Mouse (Mus musculus) MEL (cell line): ENCODE data around the gene Pip4k2c. TPM values are rescaled to one million over a fixed set of nuclear protein-coding genes. Genes with fewer than 3 reads are reported as not detected.
A peak's percentile ranks its signal among the peaks of the same experiment; 100 is the strongest.

Experiments
- DNase-seq: peaks from one replicate; pipeline ENCODE4 v3.0.0; 2011; ENCODE audit warnings: low read depth, low spot score
- H3K27ac ChIP-seq: 2 replicates; pipeline ENCODE4 v1.5.1; 2012; ENCODE audit warnings: low read depth, mild to moderate bottlenecking, control low read depth, low read length, moderate library complexity; ENCODE audit not compliant: control insufficient read depth
- H3K27me3 ChIP-seq, 2 experiments: fragments of 150-350 bp in 1 of 2; sonication (generic) in 1 of 2; 2 replicates each; pipeline ENCODE4 v1.6.1; 2012; ENCODE audit warnings: low read length in 2 of 2, mild to moderate bottlenecking in 2 of 2, improper control_type of control experiment in 1 of 2, moderate library complexity in 1 of 2; ENCODE audit not compliant: insufficient read depth in 2 of 2, control insufficient read depth in 1 of 2
- H3K36me3 ChIP-seq, 2 experiments: 2 replicates each; pipeline ENCODE4 v1.6.1; 2012 to 2014; ENCODE audit warnings: low read length in 2 of 2, improper control_type of control experiment in 1 of 2, inconsistent platforms in 1 of 2, mild to moderate bottlenecking in 1 of 2; ENCODE audit not compliant: insufficient read depth in 2 of 2, control insufficient read depth in 1 of 2
- H3K4me1 ChIP-seq, 2 experiments: fragments of 150-350 bp in 1 of 2; sonication (generic) in 1 of 2; 2 replicates each; pipeline ENCODE4 v1.6.1; 2012; ENCODE audit warnings: low read length in 2 of 2, improper control_type of control experiment in 1 of 2, mild to moderate bottlenecking in 1 of 2; ENCODE audit not compliant: insufficient read depth in 2 of 2, control insufficient read depth in 1 of 2
- H3K4me3 ChIP-seq, 2 experiments: fragments of 150-350 bp in 1 of 2; sonication (generic) in 1 of 2; 2 replicates each; pipeline ENCODE4 v1.5.1; 2012; ENCODE audit warnings: low read depth in 2 of 2, low read length in 2 of 2, mild to moderate bottlenecking in 2 of 2, moderate library complexity in 2 of 2, control low read depth in 1 of 2, improper control_type of control experiment in 1 of 2; ENCODE audit not compliant: control insufficient read depth in 1 of 2, insufficient read depth in 1 of 2
- H3K79me2 ChIP-seq: 2 replicates; pipeline ENCODE4 v1.6.1; 2012; ENCODE audit warnings: mild to moderate bottlenecking, low read length, moderate library complexity; ENCODE audit not compliant: control insufficient read depth, poor library complexity, insufficient read depth
- H3K9ac ChIP-seq: 2 replicates; pipeline ENCODE4 v1.6.1; 2012; ENCODE audit warnings: low read depth, mild to moderate bottlenecking, control low read depth, low read length, moderate library complexity; ENCODE audit not compliant: control insufficient read depth, poor library complexity, severe bottlenecking
- H3K9me3 ChIP-seq: fragments of 150-350 bp; sonication (generic); replicated peaks from 2 replicates; pipeline ENCODE4 v1.6.1; 2012; ENCODE audit warnings: mild to moderate bottlenecking, low read length, improper control_type of control experiment, moderate library complexity; ENCODE audit not compliant: insufficient read depth
- BHLHE40 ChIP-seq: IDR thresholded peaks from 2 replicates; pipeline ENCODE4 v1.6.1; 2012; ENCODE audit warnings: low read depth, mild to moderate bottlenecking, inconsistent platforms, low read length, improper control_type of control experiment, borderline replicate concordance
- CHD2 ChIP-seq: IDR thresholded peaks from 2 replicates; pipeline ENCODE4 v1.6.1; 2011; ENCODE audit warnings: low read length, improper control_type of control experiment
- CTCF ChIP-seq, 3 experiments: IDR thresholded peaks in 2 of 3; conservative IDR thresholded peaks in 1 of 3; 2 replicates each; pipeline ENCODE4 v1.5.1; 2011 to 2012; ENCODE audit warnings: low read length in 3 of 3, low read depth in 2 of 3, mild to moderate bottlenecking in 2 of 3, improper control_type of control experiment in 1 of 3, inconsistent platforms in 1 of 3, mixed read lengths in 1 of 3, moderate library complexity in 1 of 3; ENCODE audit not compliant: control insufficient read depth in 1 of 3, insufficient read depth in 1 of 3, poor library complexity in 1 of 3, severe bottlenecking in 1 of 3
- E2F4 ChIP-seq: IDR thresholded peaks from 2 replicates; pipeline ENCODE4 v1.6.1; 2011; ENCODE audit warnings: low read depth, low read length, improper control_type of control experiment, borderline replicate concordance
- ELF1 ChIP-seq: IDR thresholded peaks from 2 replicates; pipeline ENCODE4 v1.6.1; 2014; ENCODE audit warnings: low read depth, mild to moderate bottlenecking, inconsistent platforms, low read length, improper control_type of control experiment, moderate library complexity
- EP300 ChIP-seq, 2 experiments: IDR thresholded peaks; 2 replicates each; pipeline ENCODE4 v1.6.1; 2011; ENCODE audit warnings: improper control_type of control experiment in 2 of 2, low read length in 2 of 2, low read depth in 1 of 2, mild to moderate bottlenecking in 1 of 2
- GABPA ChIP-seq: IDR thresholded peaks from 2 replicates; pipeline ENCODE4 v1.6.1; 2012; ENCODE audit warnings: low read depth, mild to moderate bottlenecking, inconsistent platforms, low read length, improper control_type of control experiment, moderate library complexity
- HCFC1 ChIP-seq: IDR thresholded peaks from 2 replicates; pipeline ENCODE4 v1.6.1; 2012; ENCODE audit warnings: low read depth, mild to moderate bottlenecking, inconsistent platforms, low read length, improper control_type of control experiment, moderate library complexity
- KAT2A ChIP-seq: conservative IDR thresholded peaks from 2 replicates; pipeline ENCODE4 v1.6.1; 2012; ENCODE audit warnings: low read depth, low read length, improper control_type of control experiment, inconsistent platforms
- MAFK ChIP-seq: IDR thresholded peaks from 2 replicates; pipeline ENCODE4 v1.6.1; 2011; ENCODE audit warnings: low read depth, mild to moderate bottlenecking, low read length, improper control_type of control experiment, borderline replicate concordance
- MXI1 ChIP-seq: IDR thresholded peaks from 2 replicates; pipeline ENCODE4 v1.6.1; 2011; ENCODE audit warnings: mild to moderate bottlenecking, low read depth, low read length, improper control_type of control experiment
- MYB ChIP-seq: IDR thresholded peaks from 2 replicates; pipeline ENCODE4 v1.6.1; 2011; ENCODE audit warnings: mild to moderate bottlenecking, low read depth, low read length, improper control_type of control experiment
- MYC ChIP-seq: IDR thresholded peaks from 2 replicates; pipeline ENCODE4 v1.6.1; 2011; ENCODE audit warnings: low read depth, mild to moderate bottlenecking, low read length, improper control_type of control experiment, moderate library complexity
- NELFE ChIP-seq: IDR thresholded peaks from 2 replicates; pipeline ENCODE4 v1.6.1; 2011; ENCODE audit warnings: low read depth, low read length, improper control_type of control experiment
- NRF1 ChIP-seq: IDR thresholded peaks from 2 replicates; pipeline ENCODE4 v1.6.1; 2014; ENCODE audit warnings: low read depth, mild to moderate bottlenecking, inconsistent platforms, low read length, improper control_type of control experiment, moderate library complexity; ENCODE audit not compliant: poor library complexity, insufficient read depth, severe bottlenecking
- POLR2A ChIP-seq, 2 experiments: IDR thresholded peaks; 2 replicates each; pipeline ENCODE4 v1.6.1; 2011 to 2012; ENCODE audit warnings: low read length in 2 of 2, mild to moderate bottlenecking in 2 of 2, control low read depth in 1 of 2, improper control_type of control experiment in 1 of 2, low read depth in 1 of 2, moderate library complexity in 1 of 2; ENCODE audit not compliant: control insufficient read depth in 1 of 2, insufficient read depth in 1 of 2, poor library complexity in 1 of 2
- POLR2AphosphoS2 ChIP-seq: IDR thresholded peaks from 2 replicates; pipeline ENCODE4 v1.6.1; 2011; ENCODE audit warnings: low read length, improper control_type of control experiment
- RAD21 ChIP-seq: IDR thresholded peaks from 2 replicates; pipeline ENCODE4 v1.6.1; 2011; ENCODE audit warnings: mild to moderate bottlenecking, low read depth, low read length, improper control_type of control experiment
- RCOR1 ChIP-seq: IDR thresholded peaks from 2 replicates; pipeline ENCODE4 v1.6.1; 2012; ENCODE audit warnings: low read depth, mild to moderate bottlenecking, inconsistent platforms, low read length, improper control_type of control experiment
- TAL1 ChIP-seq: IDR thresholded peaks from 2 replicates; pipeline ENCODE4 v1.6.1; 2012; ENCODE audit warnings: mild to moderate bottlenecking, inconsistent platforms, low read length, moderate library complexity, mixed read lengths
- TBP ChIP-seq: IDR thresholded peaks from 2 replicates; pipeline ENCODE4 v1.8.0; 2011; ENCODE audit warnings: low read depth, low read length, improper control_type of control experiment
- TCF12 ChIP-seq: IDR thresholded peaks from 2 replicates; pipeline ENCODE4 v1.6.1; 2014; ENCODE audit warnings: low read depth, mild to moderate bottlenecking, inconsistent platforms, low read length, improper control_type of control experiment, moderate library complexity
- UBTF ChIP-seq: IDR thresholded peaks from 2 replicates; pipeline ENCODE4 v1.6.1; 2012; ENCODE audit warnings: low read depth, mild to moderate bottlenecking, inconsistent platforms, low read length, improper control_type of control experiment, moderate library complexity, borderline replicate concordance; ENCODE audit not compliant: insufficient read depth
- ZC3H11A ChIP-seq: IDR thresholded peaks from 2 replicates; pipeline ENCODE4 v1.6.1; 2012; ENCODE audit warnings: low read depth, mild to moderate bottlenecking, inconsistent platforms, low read length, improper control_type of control experiment
- ZKSCAN1 ChIP-seq: IDR thresholded peaks from 2 replicates; pipeline ENCODE4 v1.6.1; 2012; ENCODE audit warnings: low read depth, mild to moderate bottlenecking, inconsistent platforms, low read length, improper control_type of control experiment, moderate library complexity
- ZNF384 ChIP-seq: IDR thresholded peaks from 2 replicates; pipeline ENCODE4 v1.6.1; 2012; ENCODE audit warnings: low read depth, mild to moderate bottlenecking, inconsistent platforms, low read length, improper control_type of control experiment
- polyA plus RNA-seq, 2 experiments: library from polyadenylated mRNA; stranded (reverse) in 1 of 2; unstranded in 1 of 2; fragments of >175 nt in 1 of 2; fragments of >200 nt in 1 of 2; gene quantifications; 2 replicates each; pipeline versions ENCODE4 v1.2.1 to v1.2.4; 2012; ENCODE audit warnings: low replicate concordance in 2 of 2, low read depth in 1 of 2; ENCODE audit not compliant: insufficient read length in 2 of 2, insufficient read depth in 1 of 2, missing spikeins in 1 of 2
- total RNA-seq: library from RNA; depleted of rRNA; stranded (reverse); fragments of 300-350 nt; gene quantifications from 2 replicates; pipeline ENCODE4 v1.2.3, GENCODE M21; 2012

Pip4k2c gene
- total and polyA plus RNA-seq, 3 experiments, result 31.9 to 58.2 TPM; not detected in 1

DNA sequence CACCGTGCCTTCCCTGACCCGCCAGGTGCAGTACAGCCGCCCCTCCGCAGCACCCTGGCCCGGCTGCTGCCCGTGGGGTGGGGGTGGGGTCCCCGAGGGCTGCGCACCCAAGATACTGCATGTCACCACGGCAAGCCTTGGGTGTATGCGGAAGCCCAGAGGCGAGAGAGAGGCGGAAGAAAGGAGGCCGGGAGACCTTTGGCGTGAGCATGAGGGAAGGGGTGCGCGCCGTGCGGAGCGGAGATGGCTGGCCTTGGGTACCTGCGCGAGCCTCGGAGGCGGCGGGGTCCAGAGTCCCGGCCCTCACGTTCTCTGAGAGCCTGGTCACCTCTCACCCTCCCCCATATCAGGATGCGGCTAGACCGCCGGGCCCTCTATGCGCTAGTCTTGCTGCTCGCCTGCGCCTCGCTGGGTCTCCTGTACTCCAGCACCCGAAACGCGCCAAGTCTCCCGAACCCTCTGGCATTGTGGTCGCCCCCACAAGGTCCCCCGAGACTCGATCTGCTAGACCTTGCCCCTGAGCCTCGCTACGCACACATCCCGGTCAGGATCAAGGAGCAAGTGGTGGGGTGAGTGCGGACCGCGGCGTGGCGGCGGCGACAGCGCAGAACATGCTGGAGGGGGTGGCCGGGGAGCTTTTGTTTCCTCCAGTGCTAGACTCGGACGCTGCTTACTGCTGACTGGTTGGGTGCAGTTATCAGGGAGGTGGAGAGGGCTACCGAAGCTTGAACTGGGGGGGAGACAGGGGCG, 45.6 kb downstream of the Pip4k2c start (continued):
- TF ChIP-seq E2F4, result no peak
- TF ChIP-seq ELF1, result peak; percentile 90
- TF ChIP-seq ZC3H11A, result no peak
- no peak; a peak in 1 of 6 replicates for TF ChIP-seq CTCF (IDR thresholded peaks at IDR 0.05 in 2 of 3, conservative IDR thresholded peaks at IDR 0.05 in 1 of 3; ENCODE audit: control insufficient read depth in 1 of 3, insufficient read depth in 1 of 3, low read depth in 2 of 3, low read length in 3 of 3, poor library complexity in 1 of 3, severe bottlenecking in 1 of 3)
- TF ChIP-seq MXI1, result 0 out of 2 replicates have a peak, but pooled peaks have one; percentile 50
- TF ChIP-seq, all 39 proteins: peak for 22

DNA sequence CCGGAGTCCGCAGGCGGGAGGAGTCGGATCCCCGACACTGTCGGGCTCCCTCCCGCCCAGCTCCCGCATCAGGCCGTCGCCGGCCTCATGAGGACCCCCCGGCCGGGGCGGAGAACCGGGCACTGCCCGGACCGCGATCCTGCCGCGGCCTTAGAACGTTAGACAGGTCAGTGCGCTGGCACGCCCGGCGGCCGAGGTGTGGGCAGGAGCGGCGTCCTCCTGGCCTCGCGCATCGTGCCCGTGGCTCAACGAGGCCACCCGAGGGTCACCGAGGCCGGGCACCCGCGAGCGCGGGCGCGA, 46.1 kb downstream of the Pip4k2c start:
- TF ChIP-seq NELFE (peak; percentile 35; the same call in 1 of the 2 replicates), POLR2A (IDR thresholded peaks at IDR 0.05; ENCODE audit: control insufficient read depth in 1 of 2, insufficient read depth in 1 of 2, low read depth in 1 of 2, low read length in 2 of 2, poor library complexity in 1 of 2) (no peak), NRF1 (0 out of 2 replicates have a peak, but pooled peaks have one; percentile 1), MYB (no peak), UBTF (0 out of 2 replicates have a peak, but pooled peaks have one; percentile 86), BHLHE40 (no peak), MYC (no peak)
- Histone ChIP-seq H3K9ac (peak overlapping the region; percentile 91), H3K9me3 (no peaks in the 10 kb centered on the region), H3K27me3 (no peaks in the 10 kb centered on the region), H3K4me3 (peak overlapping the region; percentile 67 to 68), H3K27ac (peak overlapping the region; percentile 88), H3K4me1 (peaks cover 2 to 16% of the 10 kb centered on the region in 2 experiments; a peak in 3 of 4 replicates), H3K36me3 (peaks cover 2 to 13% of the 10 kb centered on the region in 2 experiments; a peak in 2 of 4 replicates), H3K79me2 (peaks cover 26% of the 10 kb centered on the region)
- no peak for DNase-seq

DNA sequence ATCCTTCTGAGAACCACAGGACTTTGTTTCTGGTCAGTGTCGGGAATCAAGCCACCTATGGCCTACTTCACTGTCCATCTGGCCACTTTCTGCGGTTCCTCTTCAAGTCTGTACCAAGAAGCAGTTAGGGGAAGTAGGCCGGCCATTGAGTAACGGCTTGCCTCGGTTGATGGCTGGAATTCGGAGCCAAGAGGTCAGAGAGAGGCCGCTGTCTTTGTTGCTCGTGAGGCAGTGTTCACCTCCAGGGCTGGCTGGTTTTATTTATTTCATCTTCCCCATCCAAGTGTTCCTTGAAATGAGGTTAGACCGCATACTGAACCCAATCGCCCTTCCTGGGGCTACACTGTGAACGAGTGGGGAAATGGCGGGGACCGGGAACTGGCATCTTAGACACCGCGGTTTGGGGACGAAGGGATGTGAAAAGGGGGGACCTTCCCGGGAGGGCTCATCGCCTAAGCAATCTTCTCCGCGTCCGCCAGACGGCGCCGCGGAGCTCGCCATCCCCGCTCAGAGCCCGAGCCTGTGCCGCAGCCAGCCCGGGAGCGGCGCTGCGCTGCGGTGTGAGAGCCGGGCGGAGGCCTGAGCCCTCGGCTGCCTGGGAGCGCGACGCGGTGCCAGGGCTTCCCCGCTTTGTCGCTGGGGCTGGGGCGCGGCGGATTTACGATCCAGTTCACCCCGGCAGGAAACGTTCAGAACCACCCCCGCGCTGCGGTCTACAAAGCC, 46.6 kb downstream of the Pip4k2c start, which contains the start of gene B4galnt1:
Gene B4galnt1 (plus strand): TSS at position 595 of the 723 bp plus-strand sequence.
- peaks cover 2 to 15% of the 10 kb centered on the region in 2 experiments; a peak in 2 of 4 replicates for H3K36me3 ChIP-seq
- peak; percentile 90 for DNase-seq
- H3K79me2 ChIP-seq, result peaks cover 26% of the 10 kb centered on the region
- H3K4me3 ChIP-seq, result peak within 1 kb of the TSS; percentile 67 to 68
- H3K9me3 ChIP-seq, result no peaks in the 10 kb centered on the region
- H3K4me1 ChIP-seq, result peaks cover 2 to 19% of the 10 kb centered on the region in 2 experiments; a peak in 3 of 4 replicates
- H3K27ac ChIP-seq, result peak within 1 kb of the TSS; percentile 88
- no peaks in the 10 kb centered on the region for H3K27me3 ChIP-seq
- peak within 1 kb of the TSS; percentile 91 for H3K9ac ChIP-seq
- 0 out of 2 replicates have a peak, but pooled peaks have one; percentile 9 for TF ChIP-seq HCFC1
- no peak for TF ChIP-seq TAL1
- no peak for TF ChIP-seq ZNF384
- TF ChIP-seq RCOR1, result 0 out of 2 replicates have a peak, but pooled peaks have one; percentile 50
- TF ChIP-seq TBP, result peak; percentile 73
- 0 out of 2 replicates have a peak, but pooled peaks have one; percentile 11 for TF ChIP-seq NRF1
- peak; percentile 22; the same call in 1 of the 2 replicates for TF ChIP-seq MYB
- no peak for TF ChIP-seq E2F4
- TF ChIP-seq BHLHE40, result no peak
- TF ChIP-seq NELFE, result peak; percentile 44; the same call in 1 of the 2 replicates
- TF ChIP-seq POLR2AphosphoS2, result no peak
- TF ChIP-seq CHD2, result no peak
- no peak for TF ChIP-seq ZKSCAN1
- TF ChIP-seq KAT2A, result no peak
- peak; percentile 40; the same call in 1 of the 2 replicates for TF ChIP-seq TCF12
- TF ChIP-seq MAFK, result no peak
- peak in 1 of 2 experiments; percentile 12; a peak in 1 of 4 replicates for TF ChIP-seq EP300 (IDR thresholded peaks at IDR 0.05; ENCODE audit: low read depth in 1 of 2, low read length in 2 of 2)
- no peak for TF ChIP-seq GABPA
- TF ChIP-seq ELF1, result no peak
- TF ChIP-seq RAD21, result peak; percentile 40
